Mouse (Mus musculus) stomach, postnatal 0 days (tissue): ENCODE measurements around the gene 4930474N05Rik. TPM values are rescaled to one million over a fixed set of nuclear protein-coding genes. Genes with fewer than 3 reads are reported as not detected.

Source experiments
- ATAC-seq: fragments of 200-750 bp; cut with Nextera tagmentation; 2 replicates; pipeline ENCODE4 v1.8.0; 2017; ENCODE audit not compliant: low FRiP score, low TSS enrichment
- DNase-seq: peaks from one replicate; pipeline ENCODE4 v3.0.0-alpha.2; 2016; ENCODE audit warnings: low spot score
- H3K27ac ChIP-seq: fragments of 300-500 bp; sonication (generic); replicated peaks from 2 replicates; pipeline ENCODE4 v1.5.1; 2014; ENCODE audit warnings: mild to moderate bottlenecking, control low read depth
- H3K27me3 ChIP-seq: fragments of 300-500 bp; sonication (generic); 2 replicates; pipeline ENCODE4 v1.6.1; 2014; ENCODE audit warnings: low read length; ENCODE audit not compliant: control insufficient read depth, insufficient read depth
- H3K36me3 ChIP-seq: fragments of 300-500 bp; sonication (generic); 2 replicates; pipeline ENCODE4 v1.6.1; 2014; ENCODE audit warnings: low read length, mixed read lengths; ENCODE audit not compliant: control insufficient read depth, insufficient read depth
- H3K4me1 ChIP-seq: fragments of 300-500 bp; sonication (generic); replicated peaks from 2 replicates; pipeline ENCODE4 v1.6.1; 2014; ENCODE audit warnings: antibody characterized with exemption; ENCODE audit not compliant: control insufficient read depth, insufficient read depth
- H3K4me2 ChIP-seq: fragments of 300-500 bp; sonication (generic); replicated peaks from 2 replicates; pipeline ENCODE4 v1.6.1; 2014; ENCODE audit warnings: low read depth, mild to moderate bottlenecking, control low read depth, moderate library complexity
- H3K4me3 ChIP-seq: fragments of 300-500 bp; sonication (generic); 2 replicates; pipeline ENCODE4 v1.5.1; 2014; ENCODE audit warnings: low read depth, low read length, control low read depth
- H3K9ac ChIP-seq: fragments of 300-500 bp; sonication (generic); 2 replicates; pipeline ENCODE4 v1.6.1; 2014; ENCODE audit warnings: mild to moderate bottlenecking, low read length, control low read depth, mixed read lengths
- H3K9me3 ChIP-seq: fragments of 300-500 bp; sonication (generic); 2 replicates; pipeline ENCODE4 v1.6.1; 2016; ENCODE audit warnings: low read length; ENCODE audit not compliant: control insufficient read depth
- CTCF ChIP-seq: IDR thresholded peaks from 2 replicates; pipeline ENCODE4 v1.5.1; 2016; ENCODE audit warnings: antibody characterized with exemption, low read depth, mild to moderate bottlenecking, moderate library complexity
- EP300 ChIP-seq: optimal IDR thresholded peaks from 2 replicates; pipeline ENCODE3; 2016; ENCODE audit warnings: antibody characterized with exemption
- WGBS: fragments of 180-500 bp; shearing (Covaris S2); extraction: QIAGEN DNeasy Blood & Tissue Kit; methylation state at CpG from one replicate; pipeline ENCODE4 v1.1.7; 2014; 5-methylcytosine and 5-hydroxymethylcytosine counted together
- polyA plus RNA-seq: library from polyadenylated mRNA; unstranded; fragments of >200 nt; fragmentation: Nextera tagmentation; extraction: Ambion mirVana; gene quantifications from 2 replicates; pipeline ENCODE4 v1.2.1, GENCODE M21; 2015

Gene 4930474N05Rik
- polyA plus RNA-seq, 1 experiment from 2014 or later: not detected

DNA sequence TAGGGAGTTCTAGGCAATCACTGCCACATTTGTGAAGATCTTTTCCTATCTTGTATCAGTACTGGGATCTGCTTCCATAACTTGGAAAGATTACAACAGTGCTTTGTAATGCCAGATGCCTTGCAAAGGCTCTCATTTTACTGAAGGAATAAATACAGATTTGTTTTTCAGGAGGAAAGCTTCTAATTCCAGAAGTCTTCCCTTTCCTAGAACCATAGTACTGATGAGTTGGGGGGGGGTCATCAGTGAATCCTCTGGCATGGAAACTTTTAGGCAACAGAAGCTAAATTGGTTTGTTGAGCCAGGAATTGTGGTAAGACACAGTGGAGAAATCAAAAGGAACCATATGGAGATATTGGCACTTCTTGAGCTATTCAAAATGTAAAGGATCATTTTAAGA lies 19.8 kb downstream of the 4930474N05Rik start:
- H3K27me3 ChIP-seq: no peaks in the 10 kb centered on the region
- no peak overlapping the region for H3K4me2 ChIP-seq
- H3K36me3 ChIP-seq: no peaks in the 10 kb centered on the region
- H3K27ac ChIP-seq: no peak overlapping the region
- H3K9ac ChIP-seq: no peak overlapping the region
- TF ChIP-seq CTCF (no peak), EP300 (no peak)
- no peaks in the 10 kb centered on the region for H3K9me3 ChIP-seq
- H3K4me3 ChIP-seq: no peak overlapping the region
- no peaks in the 10 kb centered on the region for H3K4me1 ChIP-seq
- no peak for ATAC-seq
- no peak for DNase-seq

DNA sequence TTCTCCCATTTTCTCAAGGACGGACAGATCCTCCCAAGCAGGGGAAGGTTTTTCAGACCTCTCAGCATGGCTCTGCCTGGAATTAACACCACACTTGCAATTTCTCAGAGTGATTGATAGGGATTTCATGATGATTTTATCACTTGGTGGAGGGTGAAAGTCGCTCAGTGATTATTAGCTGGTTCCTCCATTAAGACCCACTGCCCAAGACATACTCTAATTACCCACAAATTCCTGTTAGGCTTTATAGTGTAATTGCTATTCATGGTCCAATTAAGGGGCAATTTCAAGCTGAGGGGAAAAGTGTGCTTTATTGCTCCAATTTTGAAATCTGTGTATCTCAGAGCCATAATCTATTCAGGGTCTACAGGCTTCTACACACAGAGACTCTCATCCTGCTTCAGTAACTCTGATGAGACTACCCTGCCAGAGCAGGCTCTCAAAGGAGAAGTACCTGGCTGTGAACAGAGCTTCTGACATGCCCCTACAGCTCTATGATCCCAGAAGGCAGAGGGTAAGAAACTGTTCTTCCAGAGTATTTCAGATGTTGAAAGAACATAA lies 29.1 kb downstream of the 4930474N05Rik start:
- Histone ChIP-seq H3K9me3 (no peaks in the 10 kb centered on the region), H3K4me2 (no peak overlapping the region), H3K4me3 (no peak overlapping the region), H3K27ac (no peak overlapping the region), H3K4me1 (no peaks in the 10 kb centered on the region), H3K27me3 (no peaks in the 10 kb centered on the region), H3K36me3 (no peaks in the 10 kb centered on the region), H3K9ac (no peak overlapping the region)
- 70% methylated on average over 2 of the region's 2 CpGs for WGBS
- DNase-seq: no peak
- TF ChIP-seq EP300 (no peak), CTCF (no peak)
- ATAC-seq: no peak

DNA sequence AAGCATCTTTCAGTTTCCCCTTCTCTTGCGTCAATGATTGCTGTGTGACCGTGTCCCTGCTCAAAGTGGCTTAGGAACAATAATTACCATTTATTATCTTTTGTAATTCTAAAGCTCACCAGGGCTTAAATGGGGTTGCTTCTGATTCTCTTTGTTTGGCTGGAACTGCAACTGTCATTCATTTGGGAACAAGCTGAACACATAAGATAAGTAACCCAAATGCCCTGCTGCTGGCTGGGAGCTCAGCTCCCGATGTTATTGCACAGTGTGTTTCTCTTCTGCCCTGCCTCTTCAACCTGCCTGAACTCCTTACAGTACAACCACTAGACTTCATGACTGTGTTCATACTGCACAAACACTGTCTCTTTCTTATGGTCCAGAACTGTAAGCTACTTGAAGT lies 41.0 kb downstream of the 4930474N05Rik start:
- H3K4me2 ChIP-seq: no peak overlapping the region
- H3K9ac ChIP-seq: no peak overlapping the region
- 63% methylated on average over 3 of the region's 3 CpGs for WGBS
- ATAC-seq (no peak), DNase-seq (no peak)
- no peaks in the 10 kb centered on the region for H3K9me3 ChIP-seq
- no peaks in the 10 kb centered on the region for H3K4me1 ChIP-seq
- H3K36me3 ChIP-seq: no peaks in the 10 kb centered on the region
- TF ChIP-seq EP300: no peak
- no peak for TF ChIP-seq CTCF
- H3K4me3 ChIP-seq: no peak overlapping the region
- no peak overlapping the region for H3K27ac ChIP-seq
- H3K27me3 ChIP-seq: no peaks in the 10 kb centered on the region

DNA sequence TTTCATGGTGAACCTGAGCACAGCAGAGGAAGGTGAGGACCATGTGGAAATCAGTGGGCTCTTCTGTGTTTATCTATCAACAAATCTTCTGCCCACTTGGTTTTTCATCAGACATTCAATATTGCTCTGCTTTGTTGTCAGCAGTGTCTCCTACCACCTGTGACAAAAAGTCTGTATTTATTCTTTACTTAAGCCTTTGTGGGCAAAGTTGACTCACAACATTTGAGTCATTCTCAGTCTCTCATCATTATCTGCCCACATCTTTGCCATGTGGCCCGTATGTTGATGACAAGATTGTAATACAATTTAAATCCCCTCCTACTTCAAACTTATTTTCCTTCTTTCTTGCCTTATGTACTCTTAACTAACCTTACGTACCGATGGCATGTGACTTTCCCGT lies 43.0 kb downstream of the 4930474N05Rik start:
- Histone ChIP-seq H3K4me1 (no peaks in the 10 kb centered on the region), H3K4me2 (no peak overlapping the region), H3K9me3 (no peaks in the 10 kb centered on the region), H3K4me3 (no peak overlapping the region), H3K27me3 (no peaks in the 10 kb centered on the region), H3K36me3 (no peaks in the 10 kb centered on the region), H3K27ac (no peak overlapping the region), H3K9ac (no peak overlapping the region)
- TF ChIP-seq EP300 (no peak), CTCF (no peak)
- ATAC-seq (no peak), DNase-seq (no peak)
- WGBS: 85% methylated on average over 4 of the region's 4 CpGs

DNA sequence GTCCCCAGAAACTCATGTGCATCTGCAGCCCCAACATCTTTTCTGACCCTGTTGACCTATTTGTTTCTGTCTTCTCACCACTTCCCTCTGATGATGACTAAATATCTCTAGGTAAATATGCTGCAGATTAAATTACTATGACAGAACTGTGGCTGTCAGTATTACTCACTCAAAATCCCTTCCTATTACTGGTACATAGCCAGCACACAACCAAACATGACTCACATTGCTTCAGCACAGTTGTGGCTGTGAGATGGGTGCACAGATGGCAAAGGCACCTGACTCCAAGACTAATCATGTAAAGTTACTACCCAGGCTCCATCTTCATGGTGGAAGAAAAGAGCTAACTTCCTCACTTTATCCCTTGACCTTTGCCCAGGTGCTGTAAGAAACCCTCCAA lies 50.5 kb downstream of the 4930474N05Rik start:
- no peaks in the 10 kb centered on the region for H3K36me3 ChIP-seq
- no peak for DNase-seq
- no peak for ATAC-seq
- H3K27ac ChIP-seq: no peak overlapping the region
- H3K4me1 ChIP-seq: no peaks in the 10 kb centered on the region
- no peaks in the 10 kb centered on the region for H3K27me3 ChIP-seq
- no peaks in the 10 kb centered on the region for H3K9me3 ChIP-seq
- no peak overlapping the region for H3K4me2 ChIP-seq
- H3K9ac ChIP-seq: no peak overlapping the region
- no peak overlapping the region for H3K4me3 ChIP-seq
- TF ChIP-seq CTCF (no peak), EP300 (no peak)
